In genomic region chr13:60735306-60735705, GRCm38 (mm10) we compare ENCODE assay signal across 18 mouse cellular contexts. TPM values are rescaled to one million over a fixed set of nuclear protein-coding genes. Genes with fewer than 3 reads are reported as not detected.
DNase-seq lines count a peak whose midpoint lies in the region; ATAC-seq and TF ChIP-seq lines count a peak whose summit lies in the region.
"Had no signal": no experiment of that assay in that cellular context is flagged by ENCODE, and none has a peak within 500 bp of the region (broad histone marks: within the 10 kb centered on the region; RNA-seq: fewer than 3 reads in every experiment).

No protein-coding gene starts in this region.

- no peak overlapping the region for H3K4me3 ChIP-seq in kidney, adult 2 months (ENCODE audit: insufficient read depth, low read depth, low read length)
- no peak overlapping the region for H3K4me3 ChIP-seq in lung, embryonic 15.5 days
- no peak overlapping the region for H3K4me3 ChIP-seq in liver, postnatal 0 days (ENCODE audit: low read depth, low read length)
- H3K4me3 ChIP-seq in forebrain, embryonic 15.5 days: no peak overlapping the region
- H3K4me3 ChIP-seq: embryonic facial prominence, embryonic 10.5 days; erythroblast, embryonic 14.5 days; midbrain, embryonic 12.5 days had no signal

- peaks cover 25% of the 10 kb centered on the region for H3K4me1 ChIP-seq in kidney, adult 2 months (ENCODE audit: control insufficient read depth, insufficient read depth, low read length)
- H3K4me1 ChIP-seq in lung, embryonic 15.5 days: peaks cover 38% of the 10 kb centered on the region
- peaks cover 16% of the 10 kb centered on the region for H3K4me1 ChIP-seq in liver, postnatal 0 days (ENCODE audit: insufficient read depth)
- H3K4me1 ChIP-seq in forebrain, embryonic 15.5 days: peaks cover 3% of the 10 kb centered on the region; the same call in 1 of the 2 replicates

- TF ChIP-seq EP300 in liver, postnatal 0 days (IDR thresholded peaks at IDR 0.05; ENCODE audit: low read depth): no peak

- peaks cover 1% of the 10 kb centered on the region; the same call in 1 of the 2 replicates for H3K36me3 ChIP-seq in kidney, adult 2 months (ENCODE audit: control insufficient read depth, insufficient read depth, low read length)
- 0 out of 2 replicates have a peak, but pooled peaks cover 3% of the 10 kb centered on the region for H3K36me3 ChIP-seq in lung, embryonic 15.5 days
- H3K36me3 ChIP-seq in liver, postnatal 0 days (replicated peaks; ENCODE audit: insufficient read depth, low read length): peaks cover 31% of the 10 kb centered on the region; the same call in 1 of the 2 replicates
- peaks cover 55% of the 10 kb centered on the region for H3K36me3 ChIP-seq in forebrain, embryonic 15.5 days

- WGBS in kidney, adult 2 months: 58% methylated on average over 9 of the region's 9 CpGs
- WGBS in lung, embryonic 15.5 days: 89% methylated on average over 9 of the region's 9 CpGs
- WGBS in liver, postnatal 0 days (ENCODE audit: insufficient replicate concordance): 89% methylated on average over 9 of the region's 9 CpGs
- 81% methylated on average over 9 of the region's 9 CpGs for WGBS in forebrain, embryonic 15.5 days

- peak overlapping the region; percentile 92 for H3K27ac ChIP-seq in kidney, adult 2 months (ENCODE audit: insufficient read depth, low read depth, low read length)
- H3K27ac ChIP-seq in lung, embryonic 15.5 days: peak overlapping the region; percentile 87
- H3K27ac ChIP-seq in liver, postnatal 0 days (ENCODE audit: low read depth): 0 out of 2 replicates have a peak overlapping the region, but pooled peaks have one; percentile 16
- no peak overlapping the region for H3K27ac ChIP-seq in forebrain, embryonic 15.5 days (replicated peaks)
- H3K27ac ChIP-seq: embryonic facial prominence, embryonic 10.5 days; midbrain, embryonic 12.5 days had no signal

- no peak for ATAC-seq in lung, embryonic 15.5 days (ENCODE audit: borderline replicate concordance, extremely low read depth, low FRiP score, low TSS enrichment)
- ATAC-seq in liver, postnatal 0 days: no peak
- no peak for ATAC-seq in forebrain, embryonic 15.5 days (replicated peaks)
- ATAC-seq: forebrain, postnatal 0 days had no signal

- no peaks in the 10 kb centered on the region for H3K27me3 ChIP-seq in kidney, adult 2 months (replicated peaks; ENCODE audit: control insufficient read depth, insufficient read depth, low read length)
- no peaks in the 10 kb centered on the region for H3K27me3 ChIP-seq in lung, embryonic 15.5 days
- H3K27me3 ChIP-seq in liver, postnatal 0 days (ENCODE audit: insufficient read depth, low read length): no peaks in the 10 kb centered on the region
- H3K27me3 ChIP-seq in forebrain, embryonic 15.5 days: no peaks in the 10 kb centered on the region
- H3K27me3 ChIP-seq: midbrain, embryonic 12.5 days; Patski had no signal

- DNase-seq in kidney, adult 2 months: peak; percentile 23
- DNase-seq in kidney, adult 9 months: no peak
- no peak for DNase-seq in lung, postnatal 10 days
- peak; percentile 33 for DNase-seq in cerebellum, adult 9-10 months
- DNase-seq in liver, postnatal 0 days: no peak
- DNase-seq: forebrain, postnatal 0 days; gastrocnemius, postnatal 10 days; lung, postnatal 4 days; right cerebral cortex, postnatal 14 days; thymus, postnatal 25 days had no signal

- no peak overlapping the region for H3K9ac ChIP-seq in lung, embryonic 15.5 days
- no peak overlapping the region for H3K9ac ChIP-seq in liver, postnatal 0 days (replicated peaks)
- H3K9ac ChIP-seq in forebrain, embryonic 15.5 days (replicated peaks): no peak overlapping the region
- H3K9ac ChIP-seq: forebrain, postnatal 0 days; midbrain, embryonic 12.5 days had no signal

- no peak overlapping the region for H3K4me2 ChIP-seq in lung, embryonic 15.5 days
- no peak overlapping the region for H3K4me2 ChIP-seq in liver, postnatal 0 days (ENCODE audit: low read depth, low read length)
- H3K4me2 ChIP-seq in forebrain, embryonic 15.5 days (replicated peaks): no peak overlapping the region
- H3K4me2 ChIP-seq: midbrain, embryonic 12.5 days had no signal

- no peak for TF ChIP-seq CTCF in kidney, adult 2 months (conservative IDR thresholded peaks at IDR 0.05; ENCODE audit: insufficient read depth, insufficient read length, low read depth, low read length)
- TF ChIP-seq CTCF in liver, postnatal 0 days (IDR thresholded peaks at IDR 0.05; ENCODE audit: low read depth): no peak

- no peak for TF ChIP-seq POLR2A in kidney, adult 2 months (IDR thresholded peaks at IDR 0.05; ENCODE audit: low read depth, low read length)

- H3K9me3 ChIP-seq in lung, embryonic 15.5 days: no peaks in the 10 kb centered on the region
- H3K9me3 ChIP-seq in liver, postnatal 0 days (ENCODE audit: low read length): no peaks in the 10 kb centered on the region
- no peaks in the 10 kb centered on the region for H3K9me3 ChIP-seq in forebrain, embryonic 15.5 days
- H3K9me3 ChIP-seq: embryonic facial prominence, embryonic 10.5 days; midbrain, embryonic 12.5 days had no signal

RNA-seq across cellular contexts. Expression of gene BC051665, which starts 50.9 kb away (rescaled TPM):
- polyA plus RNA-seq in kidney, adult 2 months (2012; rRNA removed): not detected in 2 replicates
- polyA plus RNA-seq in lung, embryonic 15.5 days (2015; fragmentation: Nextera tagmentation; extraction: Ambion mirVana): not detected in 2 replicates
- not detected in 2 replicates for polyA plus RNA-seq in liver, postnatal 0 days (2015; fragmentation: Nextera tagmentation; extraction: Ambion mirVana)
- not detected in 2 replicates for polyA plus RNA-seq in forebrain, embryonic 15.5 days (2015; fragmentation: Nextera tagmentation; extraction: Ambion mirVana)
- polyA plus RNA-seq: embryonic facial prominence, embryonic 10.5 days; erythroblast, embryonic 14.5 days; forebrain, postnatal 0 days; large intestine, adult 2 months; limb, embryonic 14.5 days; midbrain, embryonic 12.5 days; Patski had no signal

Comparison
In these comparisons a context has a peak if more than half of its experiments do, and no peak if none do; other contexts are left out.
1. DNase-seq: peak in kidney, adult 2 months (single experiment) and cerebellum, adult 9-10 months (single experiment); none in kidney, adult 9 months (single experiment), lung, postnatal 10 days (single experiment) and liver, postnatal 0 days (single experiment).